Mouse (Mus musculus) myocyte (in vitro differentiated cells): ENCODE measurements around the gene Zhx3.

Experiments
- CEBPB ChIP-seq: IDR thresholded peaks from 2 replicates; pipeline ENCODE4 v1.6.1; 2011; ENCODE audit warnings: mild to moderate bottlenecking, moderate library complexity; ENCODE audit not compliant: poor library complexity, insufficient read depth, severe bottlenecking
- E2F4 ChIP-seq: IDR thresholded peaks from one replicate; pipeline ENCODE4 v1.6.1; 2011; ENCODE audit warnings: mild to moderate bottlenecking, control low read depth, moderate library complexity; ENCODE audit not compliant: insufficient read depth
- MAX ChIP-seq: IDR thresholded peaks from one replicate; pipeline ENCODE4 v1.6.1; 2011; ENCODE audit warnings: low read depth, mild to moderate bottlenecking, control low read depth
- MYOD1 ChIP-seq, 3 experiments: IDR thresholded peaks; one replicate each; pipeline ENCODE4 v1.6.1; 2011; ENCODE audit warnings: control low read depth in 2 of 3, low read depth in 2 of 3, mild to moderate bottlenecking in 2 of 3, moderate library complexity in 1 of 3; ENCODE audit not compliant: insufficient read length in 2 of 3, control insufficient read depth in 1 of 3
- MYOG ChIP-seq, 3 experiments: IDR thresholded peaks; one replicate each; pipeline ENCODE4 v1.6.1; 2011; ENCODE audit warnings: control low read depth in 2 of 3, low read depth in 2 of 3, mild to moderate bottlenecking in 2 of 3; ENCODE audit not compliant: insufficient read length in 2 of 3, control insufficient read depth in 1 of 3, insufficient read depth in 1 of 3
- POLR2A ChIP-seq: IDR thresholded peaks from one replicate; pipeline ENCODE4 v1.6.1; 2011; ENCODE audit warnings: low read depth, mild to moderate bottlenecking, control low read depth, moderate library complexity; ENCODE audit not compliant: insufficient read length
- POLR2AphosphoS2 ChIP-seq: IDR thresholded peaks from one replicate; pipeline ENCODE4 v1.6.1; 2011; ENCODE audit warnings: low read depth, control low read depth; ENCODE audit not compliant: insufficient read length
- REST ChIP-seq: IDR thresholded peaks from one replicate; pipeline ENCODE4 v1.6.1; 2011; ENCODE audit warnings: mild to moderate bottlenecking, control low read depth, moderate library complexity; ENCODE audit not compliant: insufficient read depth, insufficient read length
- TCF12 ChIP-seq: IDR thresholded peaks from one replicate; pipeline ENCODE4 v1.6.1; 2011; ENCODE audit warnings: mild to moderate bottlenecking, control low read depth; ENCODE audit not compliant: poor library complexity, insufficient read depth, severe bottlenecking
- TCF3 ChIP-seq: IDR thresholded peaks from one replicate; pipeline ENCODE4 v1.6.1; 2011; ENCODE audit warnings: low read depth, control low read depth; ENCODE audit not compliant: insufficient read length
- USF1 ChIP-seq: IDR thresholded peaks from one replicate; pipeline ENCODE4 v1.6.1; 2011; ENCODE audit warnings: low read depth, mild to moderate bottlenecking, control low read depth, moderate library complexity

GRCm38 (mm10) chr2:160881462-160882101 is 8.8 kb upstream of the Zhx3 start:
- TF ChIP-seq MYOD1 (IDR thresholded peaks at IDR 0.05; ENCODE audit: control insufficient read depth in 1 of 3, insufficient read length in 2 of 3, low read depth in 2 of 3) (no peak), USF1 (no peak), POLR2AphosphoS2 (no peak), POLR2A (no peak), REST (no peak), CEBPB (no peak), MAX (no peak), MYOG (IDR thresholded peaks at IDR 0.05; ENCODE audit: control insufficient read depth in 1 of 3, insufficient read depth in 1 of 3, insufficient read length in 2 of 3, low read depth in 2 of 3) (no peak), TCF12 (no peak), E2F4 (no peak), TCF3 (no peak)
